Mouse (Mus musculus) left cerebral cortex, adult 9 months (tissue): ENCODE measurements around the gene 4930432K21Rik.

ENCODE experiments used
- DNase-seq, 2 experiments: peaks; one replicate each; pipeline ENCODE4 v3.0.0; 2022; ENCODE audit warnings: low spot score in 2 of 2

4930432K21Rik gene

GRCm38 (mm10) chr8:84147324-84147766 is 480 bp upstream of the 4930432K21Rik start:
- DNase-seq = no peak

GRCm38 (mm10) chr8:84148531-84148850 is 666 bp downstream of the 4930432K21Rik start:
- no peak for DNase-seq

- no peak for DNase-seq
These were observed 1.4 kb downstream of the 4930432K21Rik start for GRCm38 (mm10) chr8:84149181-84149580.

- no peak for DNase-seq
These were observed 9.8 kb downstream of the 4930432K21Rik start for GRCm38 (mm10) chr8:84157620-84158019.

GRCm38 (mm10) chr8:84167696-84168095 is 19.9 kb downstream of the 4930432K21Rik start:
- no peak for DNase-seq

- no peak for DNase-seq
These were observed 22.3 kb downstream of the 4930432K21Rik start for GRCm38 (mm10) chr8:84170096-84170495.

GRCm38 (mm10) chr8:84173861-84174260 is 26.0 kb downstream of the 4930432K21Rik start:
- DNase-seq = no peak

GRCm38 (mm10) chr8:84176560-84176959 is 28.7 kb downstream of the 4930432K21Rik start:
- no peak for DNase-seq

GRCm38 (mm10) chr8:84177405-84177804 is 29.6 kb downstream of the 4930432K21Rik start:
- no peak for DNase-seq

- no peak for DNase-seq
These were observed 30.8 kb downstream of the 4930432K21Rik start for GRCm38 (mm10) chr8:84178592-84178991.

GRCm38 (mm10) chr8:84179946-84180345 is 32.1 kb downstream of the 4930432K21Rik start:
- DNase-seq = no peak

GRCm38 (mm10) chr8:84180530-84181190 is 32.8 kb downstream of the 4930432K21Rik start:
- DNase-seq = no peak

GRCm38 (mm10) chr8:84182833-84183232 is 35.0 kb downstream of the 4930432K21Rik start:
- DNase-seq = no peak

- DNase-seq = no peak
These were observed 35.6 kb downstream of the 4930432K21Rik start for GRCm38 (mm10) chr8:84183261-84184084.

- DNase-seq = no peak
These were observed 36.5 kb downstream of the 4930432K21Rik start for GRCm38 (mm10) chr8:84184085-84185043.

GRCm38 (mm10) chr8:84185117-84185516 is 37.3 kb downstream of the 4930432K21Rik start, which contains the start of gene Nanos3:
TSS of gene Nanos3 (minus strand) at chr8:84185217.
- no peak for DNase-seq

- peak in 1 of 2 experiments; percentile 86 for DNase-seq
These were observed 38.7 kb downstream of the 4930432K21Rik start for GRCm38 (mm10) chr8:84186547-84186946.

- peak in 1 of 2 experiments; percentile 72 for DNase-seq
These were observed 39.4 kb downstream of the 4930432K21Rik start for GRCm38 (mm10) chr8:84187065-84187755.

GRCm38 (mm10) chr8:84188671-84189070 is 40.8 kb downstream of the 4930432K21Rik start:
- no peak for DNase-seq

- DNase-seq = no peak
These were observed 41.8 kb downstream of the 4930432K21Rik start for GRCm38 (mm10) chr8:84189603-84190002.

GRCm38 (mm10) chr8:84190191-84190867 is 42.5 kb downstream of the 4930432K21Rik start:
- no peak for DNase-seq
